Mouse (Mus musculus): ENCODE measurements at regions not wholly inside any gene's neighbourhood (a gene's known extent, or its start where the extent isn't known, plus 50 kb on each side); places are given as distances from the start of the nearest gene placed in this dataset.
A peak's percentile ranks its signal among the peaks of the same experiment; 100 is the strongest.

GRCm38 (mm10) chr11:114254344-114254743, 187.5 kb upstream of the Sdk2 start:
- 52% methylated on average over 1 of the region's 1 CpGs for WGBS
- Histone ChIP-seq H3K36me3 (ENCODE audit: control insufficient read depth, insufficient read depth, low read length) (no peaks in the 10 kb centered on the region), H3K4me3 (no peak overlapping the region), H3K9ac (ENCODE audit: low read depth, low read length) (no peak overlapping the region), H3K27me3 (ENCODE audit: control insufficient read depth, insufficient read depth, low read length) (no peaks in the 10 kb centered on the region), H3K4me1 (ENCODE audit: control insufficient read depth, insufficient read depth, low read length) (no peaks in the 10 kb centered on the region), H3K79me2 (replicated peaks; ENCODE audit: control insufficient read depth, insufficient read depth, low read length) (no peaks in the 10 kb centered on the region), H3K27ac (no peak overlapping the region)
- no peak for DNase-seq
- TF ChIP-seq POLR2A (IDR thresholded peaks at IDR 0.05; ENCODE audit: insufficient read depth, low read depth, low read length) (no peak), EP300 (IDR thresholded peaks at IDR 0.05; ENCODE audit: insufficient read depth, low read depth, low read length) (no peak), CTCF (IDR thresholded peaks at IDR 0.05) (no peak)
- intact Hi-C loops (cut with DNase I): no loop called here

- H3K9ac ChIP-seq (ENCODE audit: low read depth, low read length): no peak overlapping the region
- intact Hi-C loops (cut with DNase I): no loop called here
- H3K79me2 ChIP-seq (replicated peaks; ENCODE audit: control insufficient read depth, insufficient read depth, low read length): no peaks in the 10 kb centered on the region
- WGBS: 85% methylated on average over 7 of the region's 7 CpGs
- DNase-seq: no peak
- no peaks in the 10 kb centered on the region for H3K27me3 ChIP-seq (ENCODE audit: control insufficient read depth, insufficient read depth, low read length)
- H3K36me3 ChIP-seq (ENCODE audit: control insufficient read depth, insufficient read depth, low read length): no peaks in the 10 kb centered on the region
- TF ChIP-seq CTCF (IDR thresholded peaks at IDR 0.05) (peak; percentile 44), POLR2A (IDR thresholded peaks at IDR 0.05; ENCODE audit: insufficient read depth, low read depth, low read length) (no peak)
- no peak overlapping the region for H3K27ac ChIP-seq
- H3K4me3 ChIP-seq: no peak overlapping the region
- no peaks in the 10 kb centered on the region for H3K4me1 ChIP-seq (ENCODE audit: control insufficient read depth, insufficient read depth, low read length)
Measured at GRCm38 (mm10) chr11:114251614-114252013, 184.8 kb upstream of the Sdk2 start.

- Histone ChIP-seq H3K27ac (no peak overlapping the region), H3K79me2 (replicated peaks; ENCODE audit: control insufficient read depth, insufficient read depth, low read length) (no peaks in the 10 kb centered on the region), H3K4me3 (no peak overlapping the region), H3K36me3 (ENCODE audit: control insufficient read depth, insufficient read depth, low read length) (no peaks in the 10 kb centered on the region), H3K27me3 (ENCODE audit: control insufficient read depth, insufficient read depth, low read length) (no peaks in the 10 kb centered on the region), H3K4me1 (ENCODE audit: control insufficient read depth, insufficient read depth, low read length) (no peaks in the 10 kb centered on the region), H3K9ac (ENCODE audit: low read depth, low read length) (no peak overlapping the region)
- no peak for TF ChIP-seq CTCF (IDR thresholded peaks at IDR 0.05)
- no peak for TF ChIP-seq POLR2A (IDR thresholded peaks at IDR 0.05; ENCODE audit: insufficient read depth, low read depth, low read length)
- no peak for TF ChIP-seq EP300 (IDR thresholded peaks at IDR 0.05; ENCODE audit: insufficient read depth, low read depth, low read length)
- WGBS: 71% methylated on average over 7 of the region's 7 CpGs
- intact Hi-C loops (cut with DNase I): no loop called here
- no peak for DNase-seq
Measured at GRCm38 (mm10) chr11:114249215-114249614, 182.4 kb upstream of the Sdk2 start.

GRCm38 (mm10) chr11:114248261-114248898, 181.5 kb upstream of the Sdk2 start:
- no peak overlapping the region for H3K27ac ChIP-seq
- 45% methylated on average over 4 of the region's 4 CpGs for WGBS
- no peaks in the 10 kb centered on the region for H3K36me3 ChIP-seq (ENCODE audit: control insufficient read depth, insufficient read depth, low read length)
- no peaks in the 10 kb centered on the region for H3K79me2 ChIP-seq (replicated peaks; ENCODE audit: control insufficient read depth, insufficient read depth, low read length)
- H3K9ac ChIP-seq (ENCODE audit: low read depth, low read length): no peak overlapping the region
- DNase-seq: no peak
- intact Hi-C loops (cut with DNase I): no loop called here
- no peaks in the 10 kb centered on the region for H3K4me1 ChIP-seq (ENCODE audit: control insufficient read depth, insufficient read depth, low read length)
- TF ChIP-seq EP300 (IDR thresholded peaks at IDR 0.05; ENCODE audit: insufficient read depth, low read depth, low read length): no peak
- TF ChIP-seq CTCF (IDR thresholded peaks at IDR 0.05): no peak
- TF ChIP-seq POLR2A (IDR thresholded peaks at IDR 0.05; ENCODE audit: insufficient read depth, low read depth, low read length): no peak
- H3K27me3 ChIP-seq (ENCODE audit: control insufficient read depth, insufficient read depth, low read length): no peaks in the 10 kb centered on the region
- no peak overlapping the region for H3K4me3 ChIP-seq

GRCm38 (mm10) chr11:114239311-114239803, 172.5 kb upstream of the Sdk2 start:
- DNase-seq: no peak
- Histone ChIP-seq H3K36me3 (ENCODE audit: control insufficient read depth, insufficient read depth, low read length) (no peaks in the 10 kb centered on the region), H3K9ac (ENCODE audit: low read depth, low read length) (no peak overlapping the region), H3K4me1 (ENCODE audit: control insufficient read depth, insufficient read depth, low read length) (no peaks in the 10 kb centered on the region), H3K4me3 (no peak overlapping the region), H3K79me2 (replicated peaks; ENCODE audit: control insufficient read depth, insufficient read depth, low read length) (no peaks in the 10 kb centered on the region), H3K27me3 (ENCODE audit: control insufficient read depth, insufficient read depth, low read length) (no peaks in the 10 kb centered on the region), H3K27ac (no peak overlapping the region)
- no peak for TF ChIP-seq EP300 (IDR thresholded peaks at IDR 0.05; ENCODE audit: insufficient read depth, low read depth, low read length)
- TF ChIP-seq POLR2A (IDR thresholded peaks at IDR 0.05; ENCODE audit: insufficient read depth, low read depth, low read length): no peak
- no peak for TF ChIP-seq CTCF (IDR thresholded peaks at IDR 0.05)
- 59% methylated on average over 8 of the region's 8 CpGs for WGBS
- intact Hi-C loops (cut with DNase I): no loop called here

GRCm38 (mm10) chr11:114238801-114239200, 172.0 kb upstream of the Sdk2 start:
- Histone ChIP-seq H3K79me2 (replicated peaks; ENCODE audit: control insufficient read depth, insufficient read depth, low read length) (no peaks in the 10 kb centered on the region), H3K4me1 (ENCODE audit: control insufficient read depth, insufficient read depth, low read length) (no peaks in the 10 kb centered on the region), H3K36me3 (ENCODE audit: control insufficient read depth, insufficient read depth, low read length) (no peaks in the 10 kb centered on the region), H3K9ac (ENCODE audit: low read depth, low read length) (no peak overlapping the region), H3K27me3 (ENCODE audit: control insufficient read depth, insufficient read depth, low read length) (no peaks in the 10 kb centered on the region), H3K4me3 (no peak overlapping the region), H3K27ac (no peak overlapping the region)
- intact Hi-C loops (cut with DNase I): no loop called here
- DNase-seq: no peak
- TF ChIP-seq EP300 (IDR thresholded peaks at IDR 0.05; ENCODE audit: insufficient read depth, low read depth, low read length) (no peak), CTCF (IDR thresholded peaks at IDR 0.05) (no peak), POLR2A (IDR thresholded peaks at IDR 0.05; ENCODE audit: insufficient read depth, low read depth, low read length) (no peak)
- WGBS: 83% methylated on average over 5 of the region's 5 CpGs

Measured in heart, adult 2 months (tissue).